Mouse (Mus musculus) large intestine, adult 2 months (tissue): ENCODE measurements around the gene Hif3a. TPM values are rescaled to one million over a fixed set of nuclear protein-coding genes. Genes with fewer than 3 reads are reported as not detected.

Source experiments
- DNase-seq: peaks from one replicate; pipeline ENCODE4 v3.0.0-alpha.2; 2012; ENCODE audit warnings: low read depth, low spot score
- WGBS: fragments of 180-500 bp; shearing (Covaris S2); methylation state at CpG from one replicate; pipeline ENCODE4 v1.1.7; 2018; 5-methylcytosine and 5-hydroxymethylcytosine counted together
- polyA plus RNA-seq: library from polyadenylated mRNA; depleted of rRNA; stranded (reverse); fragments of >200 nt; gene quantifications from 2 replicates; pipeline ENCODE4 v1.2.3, GENCODE M21; 2012

The Hif3a gene
- polyA plus RNA-seq, 1 experiment = 0.71 TPM

DNA sequence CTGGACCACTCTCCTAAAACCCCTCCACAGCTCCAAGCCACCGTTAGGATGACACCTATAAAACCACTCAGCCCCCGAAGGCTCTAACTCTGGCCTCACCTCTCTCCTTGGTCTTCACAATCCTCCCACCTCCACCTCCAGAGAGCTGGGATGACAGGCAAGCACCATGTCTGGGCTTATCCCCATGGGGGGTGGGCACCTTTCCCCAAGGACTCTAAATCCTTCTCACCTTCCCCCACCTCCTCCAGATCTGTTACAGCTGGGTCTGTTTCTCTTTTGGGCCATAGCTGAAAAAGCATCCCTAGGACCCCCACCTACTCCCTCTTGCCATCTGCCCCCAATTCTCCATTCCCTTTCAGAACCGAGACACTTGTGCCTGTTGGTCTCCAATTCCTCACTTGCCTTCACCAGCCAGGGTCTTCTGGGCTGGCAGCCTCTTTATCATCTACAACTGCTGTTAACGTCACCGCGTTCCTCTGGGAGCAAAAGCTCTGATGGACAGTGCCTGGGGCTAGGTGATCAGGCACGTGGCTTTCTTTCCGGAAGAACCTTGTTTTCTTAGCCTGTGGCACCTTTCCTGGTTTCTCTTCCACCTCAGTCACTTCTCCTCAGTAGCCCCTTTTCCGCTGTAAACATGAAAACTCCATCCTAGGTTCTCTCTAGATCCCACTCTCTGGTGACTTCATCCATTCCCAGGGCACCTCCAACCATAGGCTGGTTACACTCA, 36.2 kb downstream of the Hif3a start:
- 31% methylated on average over 9 of the region's 9 CpGs for WGBS
- DNase-seq = no peak

DNA sequence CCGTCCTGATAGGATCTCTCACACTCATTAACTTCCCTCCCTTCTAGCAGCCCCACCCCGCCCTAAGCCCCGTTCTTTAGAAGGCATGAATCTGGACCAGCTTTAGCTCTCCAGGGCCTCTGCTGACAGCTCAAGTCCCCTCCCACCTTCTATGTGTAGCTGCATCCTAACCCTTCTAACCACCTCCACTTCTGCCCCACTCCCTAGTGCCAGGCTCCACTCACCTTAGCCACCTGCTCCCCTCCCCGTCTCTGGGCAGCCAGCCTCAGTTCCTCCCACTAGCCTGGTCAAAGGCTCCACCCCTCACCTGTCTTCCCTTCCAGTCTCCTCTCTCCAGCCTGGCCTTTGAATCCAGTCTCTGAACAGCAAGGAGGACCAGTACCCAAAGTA, 36.7 kb downstream of the Hif3a start:
- no peak for DNase-seq
- WGBS = 29% methylated on average over 4 of the region's 4 CpGs

DNA sequence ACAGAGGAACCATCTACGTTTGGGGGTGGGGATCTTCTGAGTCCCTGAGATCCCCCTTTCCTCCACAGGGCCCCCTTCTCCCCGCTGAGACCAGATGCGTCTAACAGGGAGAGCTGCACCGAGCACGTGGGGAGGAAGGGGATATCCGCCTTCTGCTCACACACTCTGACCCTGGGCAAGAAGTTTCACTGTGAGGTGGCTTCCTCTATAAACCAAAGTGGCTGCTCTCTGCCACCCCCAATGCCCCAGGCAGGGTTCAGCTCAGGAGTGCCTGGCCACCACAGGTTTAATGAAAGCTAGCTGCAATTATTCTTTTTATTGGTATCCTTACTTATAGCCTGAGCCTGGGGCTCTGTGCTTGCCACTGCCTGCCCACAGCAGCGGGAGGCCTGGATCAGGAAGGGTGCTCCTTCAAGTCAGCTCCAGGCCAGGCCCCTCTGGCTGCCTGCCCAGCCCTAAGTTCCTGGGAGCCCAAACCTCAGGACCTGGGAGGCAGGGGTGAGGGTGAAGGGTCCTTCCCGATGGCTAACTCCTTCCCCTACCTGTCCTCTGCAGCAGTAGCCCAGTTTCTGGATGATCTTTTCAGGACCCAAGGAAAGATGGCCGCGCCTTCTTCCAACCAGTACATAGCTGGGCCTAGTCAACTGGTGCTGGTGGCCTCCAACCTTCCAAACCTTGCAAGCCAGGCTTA, 37.3 kb downstream of the Hif3a start:
- no peak for DNase-seq

DNA sequence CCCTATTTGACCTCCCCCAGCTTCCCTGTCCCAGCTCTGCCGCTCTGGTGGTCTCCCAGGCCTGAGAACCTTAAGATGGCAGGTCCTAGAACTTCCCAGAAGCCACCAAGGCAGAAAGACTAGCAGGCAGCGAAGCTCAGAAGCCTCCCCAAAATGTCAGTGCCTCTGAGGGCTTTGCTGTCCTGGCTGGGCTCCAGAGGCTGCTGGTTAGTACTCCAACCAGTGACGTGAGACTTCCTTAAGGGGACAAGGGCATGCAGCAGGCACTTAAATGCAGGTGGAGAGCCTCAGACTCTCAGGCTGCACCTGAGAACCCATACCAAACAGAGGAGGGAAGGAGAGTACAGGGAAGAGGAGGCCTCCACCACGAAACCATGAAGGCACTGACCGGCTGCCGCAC, 38.1 kb downstream of the Hif3a start:
- WGBS = 40% methylated on average over 6 of the region's 6 CpGs
- no peak for DNase-seq

More for the DNA sequence above, 37.3 kb downstream of the Hif3a start:
- WGBS = 19% methylated on average over 10 of the region's 10 CpGs

DNA sequence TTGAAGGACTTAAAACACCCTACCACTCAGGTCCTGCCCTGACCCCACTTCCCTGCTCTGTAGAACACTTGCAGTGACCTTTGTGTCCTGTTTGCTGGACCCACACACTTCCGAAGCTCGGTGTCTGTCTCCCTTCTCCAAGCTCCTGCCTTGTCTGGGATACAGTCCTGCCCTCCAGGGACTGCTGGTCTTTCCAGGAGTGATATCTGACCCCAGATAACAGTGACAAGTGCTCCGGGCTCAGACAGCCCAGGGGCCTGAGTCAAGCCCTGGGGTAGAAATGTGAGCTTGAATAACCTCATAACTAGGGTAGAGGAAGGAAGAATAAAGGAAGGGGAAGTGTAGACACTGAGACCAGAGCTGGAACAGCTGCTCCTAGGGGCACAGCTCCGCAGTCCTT, 38.5 kb downstream of the Hif3a start:
- WGBS = 39% methylated on average over 4 of the region's 4 CpGs
- DNase-seq = no peak

DNA sequence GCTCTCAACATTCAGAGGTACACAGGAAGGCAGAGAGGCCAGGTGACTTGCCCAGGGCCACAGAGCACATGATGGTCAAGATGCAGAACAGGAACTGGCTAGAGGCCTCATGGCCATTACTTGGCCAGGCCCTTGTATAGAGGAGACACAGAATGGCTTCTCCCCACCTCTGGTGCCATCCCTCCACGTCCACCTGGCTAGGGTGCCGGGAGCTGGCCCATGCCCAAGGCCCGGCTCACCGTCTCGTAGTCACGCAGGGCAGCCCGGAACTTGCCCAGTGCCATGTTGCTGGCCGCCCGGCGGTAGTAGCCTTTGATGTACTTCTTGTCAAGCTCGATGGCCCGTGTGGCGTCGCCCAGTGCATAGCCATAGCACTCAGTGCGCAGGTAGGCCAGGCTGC, 40.1 kb downstream of the Hif3a start:
- DNase-seq = no peak
- WGBS = 94% methylated on average over 15 of the region's 15 CpGs

DNA sequence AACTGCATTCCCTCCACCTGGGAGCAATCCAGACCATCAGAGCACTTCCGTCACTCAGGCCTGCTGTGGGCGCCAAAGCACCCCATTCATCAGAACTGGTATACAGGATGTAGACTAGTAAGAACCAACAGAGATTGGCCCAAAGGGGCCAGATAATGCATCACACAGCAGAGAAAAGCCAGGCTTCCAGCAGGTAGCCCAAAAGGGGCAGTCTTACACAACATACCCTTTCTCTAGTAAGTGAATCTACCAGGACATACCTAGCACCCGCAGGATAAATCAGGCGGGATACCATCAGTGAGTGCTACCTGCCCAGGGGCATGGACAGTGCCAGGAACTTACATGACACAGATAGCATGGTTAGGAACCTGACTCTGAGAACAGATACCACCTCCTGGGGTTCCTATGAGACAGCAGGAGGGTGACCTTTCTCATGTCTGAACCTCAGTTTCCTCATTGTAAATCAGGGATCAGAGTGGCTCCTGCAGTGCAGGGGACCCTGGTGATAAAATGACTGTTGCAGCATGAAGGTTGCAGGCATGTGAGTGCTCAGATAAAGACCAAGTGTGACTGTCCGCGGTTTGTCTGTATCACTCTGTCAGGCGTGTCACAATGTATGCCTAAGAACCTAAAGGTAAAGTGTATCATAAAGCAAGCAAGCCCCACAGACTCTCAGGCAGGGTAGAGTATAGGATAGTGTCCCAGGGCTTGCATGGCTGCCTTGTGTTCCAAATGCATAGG, 42.6 kb downstream of the Hif3a start:
- WGBS = 64% methylated on average over 7 of the region's 7 CpGs
- DNase-seq = no peak

DNA sequence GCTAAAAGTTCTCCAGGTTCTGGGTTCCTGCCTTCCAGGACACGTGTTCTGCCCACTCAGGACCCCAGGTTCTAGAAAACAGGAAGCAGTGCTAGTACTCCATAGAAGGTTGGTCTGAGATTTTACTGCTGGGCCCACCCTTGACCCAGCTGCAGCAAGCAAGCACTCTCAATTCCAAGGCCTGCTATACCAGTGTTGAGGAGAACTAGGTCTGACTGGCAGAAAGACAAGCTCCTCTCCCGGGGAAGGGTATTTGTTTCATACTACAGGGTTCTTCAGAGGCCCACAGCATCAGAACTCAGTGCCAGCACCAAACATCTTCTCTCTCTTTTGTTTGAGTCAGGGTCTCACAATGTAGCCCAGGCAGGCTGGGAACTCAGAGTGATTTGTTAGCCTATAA, 44.3 kb downstream of the Hif3a start:
- 33% methylated on average over 2 of the region's 2 CpGs for WGBS
- no peak for DNase-seq

DNA sequence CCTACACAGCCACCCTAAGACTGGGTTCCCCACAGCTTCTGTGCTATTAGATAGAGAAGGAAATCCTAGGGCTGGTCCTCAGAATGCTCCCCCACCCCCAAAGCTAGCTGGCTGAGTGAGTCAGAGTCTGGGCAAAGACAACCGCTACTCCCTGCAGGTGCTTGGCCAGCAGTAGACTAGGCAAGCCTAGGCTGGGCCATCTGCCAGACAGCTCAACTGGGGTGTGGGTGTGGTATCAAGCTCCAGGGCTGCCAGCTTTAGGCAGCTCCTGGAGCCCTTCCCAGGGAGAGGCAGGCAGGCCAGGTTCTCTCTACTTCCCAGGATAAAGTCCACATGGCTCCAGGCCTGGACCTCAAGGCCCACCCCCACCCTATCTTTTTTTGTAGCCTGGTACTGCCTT, 45.2 kb downstream of the Hif3a start:
- WGBS = 14% methylated on average over 1 of the region's 1 CpGs
- DNase-seq = peak; percentile 97

DNA sequence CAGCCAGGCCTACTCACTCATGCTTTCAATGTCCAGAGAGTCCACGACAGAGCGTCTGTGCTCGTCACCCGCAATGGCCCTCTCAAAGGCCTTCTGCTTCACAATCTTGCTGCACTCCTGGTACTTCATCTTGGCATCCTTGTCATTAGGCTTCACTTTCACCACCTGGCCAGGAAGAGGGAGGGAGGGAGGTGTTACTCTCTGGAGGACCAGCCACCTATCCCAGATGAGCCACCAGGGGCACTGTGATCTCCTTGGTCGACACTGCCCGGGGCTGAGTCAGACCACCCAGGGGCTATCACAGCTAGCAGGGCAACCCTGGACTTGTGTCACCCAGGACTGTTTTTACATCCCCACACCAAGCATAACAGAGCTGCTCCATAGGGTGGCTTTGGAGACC, 46.8 kb downstream of the Hif3a start:
- WGBS = 51% methylated on average over 6 of the region's 6 CpGs
- no peak for DNase-seq

DNA sequence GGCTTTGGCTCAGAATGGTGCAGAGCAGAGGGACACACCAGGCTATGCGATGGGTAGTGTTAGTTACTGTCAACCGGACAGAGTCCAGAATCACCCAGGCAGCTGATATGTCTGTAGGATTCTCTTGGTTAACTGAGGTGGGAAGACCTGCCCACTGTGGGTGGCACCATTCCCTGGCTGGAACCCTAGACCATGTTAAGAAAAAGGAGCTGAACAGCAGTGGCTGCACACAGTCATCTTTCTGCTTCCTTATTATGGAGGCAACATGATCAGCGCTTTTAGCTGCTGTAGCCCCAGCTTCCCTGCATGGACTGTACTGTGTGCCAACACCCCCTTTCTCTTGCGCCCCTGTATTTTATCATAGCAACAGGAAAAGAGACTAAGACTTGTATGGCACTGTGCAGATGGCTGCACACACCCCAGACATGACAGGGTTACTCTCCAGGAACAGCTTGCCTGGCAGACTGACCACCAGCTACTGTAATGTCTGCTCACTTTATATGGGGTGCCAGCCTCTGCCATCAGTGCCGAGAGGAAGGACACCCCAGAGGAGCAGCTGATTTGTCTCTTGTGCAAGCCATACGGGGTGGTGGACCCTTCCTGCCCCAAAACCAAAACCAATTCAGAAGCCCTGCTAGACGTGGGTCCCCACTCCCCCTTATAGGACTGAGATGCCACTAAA, 50.2 kb downstream of the Hif3a start:
- 89% methylated on average over 7 of the region's 7 CpGs for WGBS
- DNase-seq = no peak

DNA sequence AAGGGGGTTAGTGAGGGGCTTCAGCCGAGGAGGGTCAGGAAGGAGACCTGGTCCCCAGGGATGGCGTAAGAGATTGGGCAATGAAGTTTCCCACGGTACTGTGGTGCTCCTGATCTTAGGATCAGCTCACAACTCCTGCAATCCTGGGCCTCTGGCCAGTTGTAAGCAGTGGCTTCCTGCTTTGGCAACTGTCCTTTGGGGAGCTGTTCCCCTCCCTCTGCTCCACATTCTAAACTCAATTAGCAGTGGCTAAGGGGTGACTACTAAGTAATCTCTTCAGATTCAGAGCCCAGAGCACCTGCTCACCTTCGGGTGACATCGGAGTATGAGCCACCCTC, 52.2 kb downstream of the Hif3a start:
- no peak for DNase-seq
- WGBS = 72% methylated on average over 5 of the region's 5 CpGs

DNA sequence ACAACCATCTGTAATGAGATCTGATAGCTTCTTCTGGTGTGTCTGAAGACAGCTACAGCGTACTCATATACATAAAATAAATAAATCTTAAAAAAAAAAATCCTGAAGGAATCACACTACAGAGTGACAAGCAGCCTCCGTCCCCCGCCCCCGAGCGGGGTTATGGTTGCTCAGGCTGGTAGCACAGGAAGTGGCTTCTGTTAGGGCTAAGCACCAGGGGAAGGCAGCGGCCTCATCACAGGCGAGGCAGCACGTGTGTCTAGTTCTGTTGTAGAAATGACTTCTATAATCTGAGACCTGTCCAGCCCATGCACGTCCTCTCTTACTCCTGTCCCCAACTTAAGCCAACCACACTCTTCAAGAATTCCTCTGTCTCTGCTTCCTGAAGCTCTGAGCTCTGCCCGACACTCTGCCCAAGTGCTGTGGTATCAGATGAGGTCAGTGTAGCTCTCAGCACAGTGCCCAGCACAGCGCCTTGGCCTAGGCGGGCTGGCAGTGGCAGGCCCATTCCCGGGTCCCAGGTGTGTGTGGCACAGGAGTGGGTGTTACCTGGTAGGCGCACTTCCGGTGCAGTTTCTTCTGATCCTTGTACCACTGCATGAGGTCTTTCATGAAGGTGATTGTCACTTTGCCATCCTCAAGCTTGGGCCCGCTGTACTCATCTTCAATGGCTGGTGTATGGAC, 52.8 kb downstream of the Hif3a start:
- no peak for DNase-seq
- WGBS = 83% methylated on average over 16 of the region's 16 CpGs

DNA sequence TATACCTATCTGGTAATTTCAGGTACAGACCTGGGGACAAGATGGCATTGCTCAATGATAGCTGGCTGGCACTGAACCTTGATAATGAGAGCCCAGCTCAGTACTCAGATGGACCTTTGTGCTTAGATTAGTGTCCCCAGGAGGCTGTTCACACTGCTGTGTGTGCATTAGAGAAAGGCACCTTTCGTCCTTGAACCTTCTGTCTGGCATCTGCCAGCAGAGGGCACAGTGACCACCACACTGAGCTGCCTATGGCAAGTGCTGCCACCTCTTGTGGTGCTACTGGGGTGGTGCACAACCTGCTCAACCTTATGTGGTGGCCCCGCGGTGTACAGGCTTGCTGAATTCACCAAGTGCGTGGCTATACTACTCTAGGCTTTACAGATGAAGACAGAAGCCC, 54.9 kb downstream of the Hif3a start:
- DNase-seq = no peak

DNA sequence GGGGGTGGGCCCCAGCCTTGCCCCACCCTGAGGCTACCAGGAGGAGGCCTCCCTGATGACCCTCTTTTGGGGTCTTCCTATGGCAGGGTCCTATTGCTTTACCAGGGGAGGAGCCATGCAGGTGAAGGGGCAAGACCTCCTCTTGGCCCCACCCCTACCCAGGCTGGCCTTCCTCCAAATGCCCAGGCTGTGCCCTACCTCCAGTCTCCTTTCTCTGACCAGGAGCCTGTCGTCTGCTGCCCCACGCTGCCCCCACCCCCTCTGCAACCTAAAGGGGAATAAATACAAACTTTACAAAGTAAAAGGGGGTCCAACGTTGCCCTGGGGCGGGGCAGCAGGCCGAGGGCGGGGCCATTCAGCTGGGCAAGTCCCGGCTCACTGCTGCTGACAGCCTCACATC, 57.5 kb downstream of the Hif3a start:
- 34% methylated on average over 7 of the region's 7 CpGs for WGBS
- no peak for DNase-seq

More for the DNA sequence above, 54.9 kb downstream of the Hif3a start:
- WGBS = 44% methylated on average over 4 of the region's 4 CpGs

DNA sequence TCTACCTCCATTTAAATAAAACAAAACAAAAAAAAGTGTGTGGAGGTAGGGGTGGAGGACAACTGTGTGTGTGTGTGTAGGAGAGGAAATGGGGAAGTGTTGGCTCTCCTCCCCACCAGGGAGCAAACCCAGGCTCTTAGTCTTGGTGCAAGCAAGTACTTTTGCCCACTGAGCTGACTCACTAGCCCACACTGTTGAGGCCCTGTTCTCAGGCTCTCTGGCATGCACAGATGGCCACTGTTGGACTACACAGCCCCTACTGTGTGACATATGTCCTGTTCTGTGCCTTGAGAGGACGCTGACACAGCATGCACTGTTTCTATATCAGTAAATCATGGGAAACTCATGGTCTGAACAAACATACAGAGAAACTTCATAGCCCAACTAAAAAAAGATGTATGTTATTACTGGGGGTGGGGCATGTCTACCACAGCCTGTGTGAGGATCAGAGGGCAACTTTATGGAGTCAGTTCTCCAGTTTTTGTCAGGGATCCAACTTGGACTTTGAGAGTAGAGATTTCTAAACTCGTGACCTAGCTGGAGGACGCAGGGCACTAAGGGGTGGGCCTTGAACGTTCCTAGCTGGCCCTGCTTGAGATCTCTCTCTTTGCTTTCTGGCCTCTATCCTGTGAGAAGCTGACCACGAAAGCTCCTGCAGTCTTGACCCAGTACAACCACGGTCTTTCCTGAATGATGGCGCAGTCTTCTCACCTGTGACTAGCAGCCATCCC, 58.8 kb downstream of the Hif3a start:
- no peak for DNase-seq

DNA sequence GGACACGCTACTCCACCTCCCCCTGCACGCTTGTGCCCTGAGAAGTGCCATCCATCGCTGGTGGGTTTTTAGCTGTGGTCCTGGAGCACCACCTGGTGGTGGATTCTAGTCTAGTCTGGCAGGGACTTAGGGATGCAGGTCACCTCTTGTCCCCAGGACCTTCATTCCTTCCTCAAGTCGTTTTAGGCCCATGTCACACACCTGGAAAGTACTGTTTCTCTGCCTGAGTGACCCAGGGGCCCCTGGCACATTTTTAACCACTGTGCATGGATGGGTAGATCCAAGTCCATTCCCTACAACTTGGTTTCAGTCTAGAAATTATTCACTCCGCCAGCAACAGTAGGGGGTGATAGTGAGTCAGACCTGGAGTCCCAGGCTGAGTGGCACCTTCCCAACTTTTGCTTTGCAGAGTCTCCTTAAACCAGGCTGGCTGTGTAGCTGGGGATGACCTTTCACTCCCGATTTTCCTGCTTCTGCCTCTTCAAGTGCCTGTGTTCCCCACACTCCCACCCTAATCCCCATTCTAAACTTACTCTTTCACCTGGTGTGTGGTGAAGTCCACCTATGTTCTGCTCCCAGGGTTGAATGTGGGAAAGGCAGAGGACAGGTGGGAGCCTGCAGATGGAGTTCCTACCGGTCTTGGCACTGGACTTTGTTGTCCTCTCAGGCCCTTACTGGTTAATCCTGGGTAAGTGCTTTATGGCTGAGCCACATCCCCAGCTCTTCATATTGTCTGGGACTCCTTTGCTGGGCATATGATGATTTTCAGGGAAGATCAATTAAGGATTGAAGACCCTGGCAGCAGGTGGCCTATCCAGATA, 59.6 kb downstream of the Hif3a start:
- DNase-seq = no peak
- 5% methylated on average over 7 of the region's 7 CpGs for WGBS

More for the DNA sequence above, 58.8 kb downstream of the Hif3a start:
- WGBS = 23% methylated on average over 7 of the region's 7 CpGs

DNA sequence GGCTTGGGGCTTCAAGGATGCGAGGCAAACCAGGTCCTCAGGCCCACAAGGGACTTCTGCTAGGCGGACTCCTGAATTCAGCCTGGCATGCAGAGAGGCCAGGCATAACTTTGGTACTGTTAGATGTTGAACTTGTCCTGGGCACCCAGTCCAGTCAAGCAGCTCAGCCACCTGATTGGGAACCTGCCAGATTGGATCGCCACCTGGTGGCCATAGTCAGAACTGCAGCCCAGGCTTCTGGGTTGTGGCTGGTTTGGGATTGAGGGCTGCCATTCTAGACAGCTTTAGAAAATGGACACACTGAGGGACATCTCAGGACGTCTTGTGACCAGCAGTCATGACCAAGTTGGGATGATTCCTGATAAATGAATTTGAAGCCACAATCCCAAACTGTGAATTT, 62.6 kb downstream of the Hif3a start:
- no peak for DNase-seq
- WGBS = 26% methylated on average over 4 of the region's 4 CpGs
